Mouse (Mus musculus): Measurements from ENCODE around the gene Gpr137c.

- TF ChIP-seq CTCF (IDR thresholded peaks at IDR 0.05; ENCODE audit: borderline replicate concordance, control insufficient read depth, extremely low read depth, insufficient read depth, low read length, poor library complexity), result no peak
- no peak for TF ChIP-seq POLR2A (IDR thresholded peaks at IDR 0.05; ENCODE audit: control insufficient read depth, extremely low read depth, insufficient read depth, low read length, poor library complexity)
Measured at GRCm38 (mm10) chr14:45305852-45306251, 86.3 kb downstream of the Gpr137c start.

Measured in thymus, adult 2 months (tissue).